Mouse (Mus musculus): Measurements from ENCODE around the gene Rhobtb1. TPM values are rescaled to one million over a fixed set of nuclear protein-coding genes. Genes with fewer than 3 reads are reported as not detected.

Rhobtb1 gene
- total RNA-seq, 2 experiments from 2014 or later, result 1.4 TPM; not detected in 1

DNA sequence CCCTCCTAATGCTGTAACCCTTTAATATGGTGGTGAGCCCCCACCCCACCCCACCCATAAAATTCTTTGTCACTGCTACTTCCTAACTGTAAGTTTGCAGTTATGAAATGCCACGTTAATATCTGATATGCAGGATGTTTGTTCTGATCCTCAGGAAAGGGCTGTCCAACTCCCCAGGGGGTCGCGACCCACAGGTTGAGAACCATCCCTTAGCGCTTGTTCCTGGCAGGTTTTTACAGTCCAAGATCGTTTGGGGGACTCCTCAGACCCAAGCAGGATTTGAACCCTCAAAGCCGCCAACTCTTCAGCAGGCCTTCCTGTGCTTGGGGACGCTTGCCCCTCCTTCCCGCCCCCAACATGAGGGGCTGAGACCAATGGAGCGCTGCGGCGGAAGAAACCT lies 185.0 kb downstream of the Rhobtb1 start:
- ATAC-seq (replicated peaks; ENCODE audit: low FRiP score, poor library complexity, severe bottlenecking), result no peak

DNA sequence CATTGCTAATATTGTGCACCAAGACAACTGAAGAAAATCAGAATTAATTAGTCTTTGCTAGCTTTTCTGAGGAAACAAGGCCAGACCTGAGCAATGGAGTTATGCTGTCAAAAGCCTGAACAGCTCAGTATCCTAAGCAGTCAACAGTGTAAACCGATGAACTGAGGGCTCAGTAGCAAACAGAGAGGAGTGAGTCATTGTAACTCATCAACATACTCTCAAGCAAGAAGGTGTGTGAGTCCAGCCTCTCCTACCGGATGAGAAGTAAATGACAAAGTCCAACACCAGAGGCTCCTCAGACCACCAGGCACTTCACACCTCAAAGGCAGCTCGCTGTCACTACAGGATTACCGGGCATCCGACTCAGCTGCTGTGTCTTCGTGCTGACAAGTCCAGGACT lies 188.8 kb downstream of the Rhobtb1 start:
- ATAC-seq (replicated peaks; ENCODE audit: low FRiP score, poor library complexity, severe bottlenecking), result no peak

Other genes with a start within 250 kb of the Rhobtb1 start
- gene A930033H14Rik, start 61.7 kb downstream of the Rhobtb1 start, total RNA-seq (2015; ENCODE audit: low replicate concordance), result 0.21 TPM in 1 of 2 replicates, not detected in the other
- 0.26 and 0.56 TPM in 2 replicates for gene A930033H14Rik, start 61.7 kb downstream of the Rhobtb1 start, total RNA-seq (2017; ENCODE audit: low replicate concordance)
- gene Cdk1, start 201.5 kb downstream of the Rhobtb1 start, total RNA-seq (2015; ENCODE audit: low replicate concordance), result 21.1 and 35.5 TPM in 2 replicates
- gene Cdk1, start 201.5 kb downstream of the Rhobtb1 start, total RNA-seq (2017; ENCODE audit: low replicate concordance), result 82.0 and 106 TPM in 2 replicates
- gene Ank3, start 247.3 kb downstream of the Rhobtb1 start, total RNA-seq (2015; ENCODE audit: low replicate concordance), result 0.77 TPM in 1 of 2 replicates, not detected in the other
- gene Ank3, start 247.3 kb downstream of the Rhobtb1 start, total RNA-seq (2017; ENCODE audit: low replicate concordance), result not detected in 2 replicates